Mouse (Mus musculus) ES-E14 (cell line): ENCODE results near the gene Ankrd39. TPM values are rescaled to one million over a fixed set of nuclear protein-coding genes. Genes with fewer than 3 reads are reported as not detected.

Experiments used
- DNase-seq: peaks from one replicate; pipeline ENCODE4 v3.0.0-alpha.2; 2013; ENCODE audit warnings: low read depth, low spot score
- H3K27ac ChIP-seq: 2 replicates; pipeline ENCODE4 v1.5.1; 2012; ENCODE audit warnings: low read depth, mild to moderate bottlenecking, low read length, moderate library complexity, mixed read lengths; ENCODE audit not compliant: poor library complexity, insufficient read depth, severe bottlenecking
- H3K36me3 ChIP-seq: 2 replicates; pipeline ENCODE4 v1.6.1; 2012; ENCODE audit warnings: mild to moderate bottlenecking, low read length, moderate library complexity, mixed read lengths; ENCODE audit not compliant: control insufficient read depth, poor library complexity, insufficient read depth, severe bottlenecking
- H3K4me1 ChIP-seq, 2 experiments: fragments of 150-350 bp in 1 of 2; sonication (generic) in 1 of 2; 2 replicates each; pipeline ENCODE4 v1.6.1; 2012; ENCODE audit warnings: low read length in 2 of 2, mild to moderate bottlenecking in 1 of 2, mixed read lengths in 1 of 2; ENCODE audit not compliant: control insufficient read depth in 2 of 2, insufficient read depth in 2 of 2, poor library complexity in 1 of 2
- H3K4me3 ChIP-seq, 2 experiments: fragments of 150-350 bp in 1 of 2; sonication (generic) in 1 of 2; 2 replicates each; pipeline ENCODE4 v1.5.1; 2012; ENCODE audit warnings: low read length in 2 of 2, low read depth in 1 of 2, mild to moderate bottlenecking in 1 of 2, mixed read lengths in 1 of 2; ENCODE audit not compliant: insufficient read depth in 1 of 2, poor library complexity in 1 of 2, severe bottlenecking in 1 of 2
- H3K9ac ChIP-seq: 2 replicates; pipeline ENCODE4 v1.6.1; 2012; ENCODE audit warnings: low read depth, mild to moderate bottlenecking, low read length, mixed read lengths; ENCODE audit not compliant: poor library complexity, insufficient read depth, severe bottlenecking
- H3K9me3 ChIP-seq: fragments of 150-350 bp; sonication (generic); 2 replicates; pipeline ENCODE4 v1.6.1; 2012; ENCODE audit warnings: low read depth, mild to moderate bottlenecking, low read length; ENCODE audit not compliant: control insufficient read depth, insufficient read depth
- CHD2 ChIP-seq: IDR thresholded peaks from 2 replicates; pipeline ENCODE4 v1.6.1; 2014; ENCODE audit warnings: mild to moderate bottlenecking, low read depth, low read length, inconsistent platforms
- HCFC1 ChIP-seq: IDR thresholded peaks from 2 replicates; pipeline ENCODE4 v1.6.1; 2012; ENCODE audit warnings: low read length, inconsistent platforms, borderline replicate concordance; ENCODE audit not compliant: insufficient read depth
- MAFK ChIP-seq: IDR thresholded peaks from 2 replicates; pipeline ENCODE4 v1.6.1; 2014; ENCODE audit warnings: mild to moderate bottlenecking, low read depth, low read length, inconsistent platforms; ENCODE audit not compliant: insufficient read depth
- ZC3H11A ChIP-seq: IDR thresholded peaks from 2 replicates; pipeline ENCODE4 v1.6.1; 2012; ENCODE audit warnings: low read depth, mild to moderate bottlenecking, inconsistent platforms, low read length, borderline replicate concordance
- ZNF384 ChIP-seq: IDR thresholded peaks from 2 replicates; pipeline ENCODE4 v1.6.1; 2012; ENCODE audit warnings: low read depth, low read length, inconsistent platforms
- in situ Hi-C, 2 experiments: fragments of 600-800 bp; cut with MboI; formaldehyde crosslinking; loops; one replicate each; pipeline ENCODE4 v1.15.1; 2025; ENCODE audit warnings: low sequenced_read_pairs in 2 of 2, inconsistent platforms in 1 of 2; ENCODE audit not compliant: unreplicated experiment in 2 of 2
- total RNA-seq: library from RNA; depleted of rRNA; stranded (reverse); fragments of 300-350 nt; gene quantifications from 2 replicates; pipeline ENCODE4 v1.2.3, GENCODE M21; 2012

Gene Ankrd39
- total RNA-seq, 1 experiment, result 11.3 TPM

- no peaks in the 10 kb centered on the region for H3K9me3 ChIP-seq
- in situ Hi-C loops, result no loop called here
- peak within 1 kb of the TSS; percentile 89 to 97 for H3K4me3 ChIP-seq
- H3K36me3 ChIP-seq, result no peaks in the 10 kb centered on the region; the same call in 1 of the 2 replicates
- H3K4me1 ChIP-seq, result peaks cover 3 to 16% of the 10 kb centered on the region in 2 experiments; a peak in 2 of 4 replicates
- TF ChIP-seq CHD2 (no peak), MAFK (no peak), HCFC1 (no peak)
- H3K27ac ChIP-seq, result no peak within 1 kb of the TSS
- DNase-seq, result peak; percentile 60
- peak within 1 kb of the TSS; percentile 49 for H3K9ac ChIP-seq
These were observed 11.1 kb upstream of the Ankrd39 start, which contains the start of gene Sema4c for GRCm38 (mm10) chr1:36558031-36558993. Sema4c (minus strand) TSS chr1:36558349.

DNA sequence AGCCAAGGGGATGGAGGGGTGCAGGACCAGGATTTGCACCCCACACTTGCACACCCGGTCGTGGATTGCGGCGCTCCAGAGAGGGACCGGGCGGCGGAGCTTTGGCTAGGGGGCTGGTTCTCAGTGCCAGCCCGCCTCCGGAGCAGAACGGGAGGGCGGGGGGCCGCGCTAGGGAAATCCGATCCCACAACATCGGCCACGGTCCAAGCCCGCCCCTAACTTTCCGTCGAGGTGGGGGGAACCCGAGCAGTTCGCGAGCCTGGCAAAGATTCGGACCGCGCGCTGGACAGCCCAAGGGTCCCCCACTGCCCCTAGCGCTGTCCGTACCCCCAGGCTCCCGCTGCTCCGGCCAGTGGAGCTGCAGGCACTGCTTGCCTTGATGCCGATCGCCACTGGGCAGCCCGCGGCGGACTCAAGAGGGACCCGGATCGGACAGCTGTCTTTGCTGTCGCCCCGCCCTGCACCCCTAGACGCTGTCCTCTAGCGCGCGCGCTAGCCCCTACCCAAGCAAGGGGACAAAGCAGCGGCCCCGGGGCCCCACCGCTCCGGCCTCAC, 10.3 kb upstream of the Ankrd39 start:
- Histone ChIP-seq H3K27ac (no peak overlapping the region), H3K9me3 (no peaks in the 10 kb centered on the region), H3K4me3 (peak overlapping the region; percentile 89 to 97), H3K4me1 (peaks cover 3 to 16% of the 10 kb centered on the region in 2 experiments; a peak in 2 of 4 replicates), H3K36me3 (no peaks in the 10 kb centered on the region; the same call in 1 of the 2 replicates), H3K9ac (peak overlapping the region; percentile 49)
- no peak for DNase-seq
- in situ Hi-C loops, result no loop called here
- TF ChIP-seq ZNF384 (no peak), CHD2 (no peak), ZC3H11A (no peak), MAFK (no peak), HCFC1 (no peak)

DNA sequence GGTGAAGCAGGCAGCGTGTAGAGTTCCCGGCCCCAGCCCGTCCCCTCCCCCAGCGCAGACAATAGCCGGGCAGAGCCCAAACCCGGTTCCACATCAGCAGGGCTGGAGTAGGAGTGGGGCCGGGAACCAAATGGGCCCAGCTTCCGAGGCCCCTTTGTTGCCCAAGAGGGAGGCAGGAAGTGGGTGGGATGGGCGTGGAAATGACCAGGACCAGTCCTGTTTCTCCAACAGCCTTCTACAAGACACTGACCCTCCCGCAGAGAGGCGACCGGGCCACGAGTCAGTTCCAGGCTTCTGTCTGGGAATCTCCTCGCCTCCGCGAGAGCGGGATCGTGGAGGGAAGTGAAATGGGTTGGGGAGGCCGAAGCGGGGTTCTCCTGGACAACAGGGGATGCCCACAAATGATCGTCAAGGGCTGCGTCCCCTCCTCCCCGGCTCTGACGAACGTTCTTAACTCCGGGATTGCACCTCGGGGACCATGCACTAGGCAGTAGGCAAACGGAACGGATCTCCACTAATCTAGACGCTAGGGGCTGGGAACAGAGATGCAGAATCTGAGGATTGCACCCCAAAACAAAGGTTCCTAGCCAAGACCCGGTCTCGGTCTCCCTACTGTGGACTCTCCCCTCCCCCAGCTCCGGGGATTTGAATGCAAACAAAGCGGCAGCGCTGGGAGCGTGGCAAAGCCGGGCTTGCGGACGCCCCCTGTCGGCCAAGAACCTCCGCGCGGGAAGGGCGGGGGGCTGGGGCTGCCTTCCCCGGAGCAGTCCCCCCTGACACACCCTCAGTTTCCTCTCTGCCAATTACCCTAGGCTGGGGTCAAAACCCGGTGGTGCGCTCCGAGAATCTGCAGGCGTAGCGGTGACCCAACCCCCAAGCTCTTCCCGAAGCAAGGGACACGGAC, 9.6 kb upstream of the Ankrd39 start:
- in situ Hi-C loops, result no loop called here
- Histone ChIP-seq H3K9me3 (no peaks in the 10 kb centered on the region), H3K27ac (peak overlapping the region; percentile 4; the same call in 1 of the 2 replicates), H3K9ac (peak overlapping the region; percentile 69), H3K4me1 (peaks cover 3 to 13% of the 10 kb centered on the region in 2 experiments; a peak in 2 of 4 replicates), H3K36me3 (peaks cover 4% of the 10 kb centered on the region; the same call in 1 of the 2 replicates), H3K4me3 (peak overlapping the region; percentile 89 to 97)
- TF ChIP-seq HCFC1 (0 out of 2 replicates have a peak, but pooled peaks have one; percentile 26), ZC3H11A (no peak), CHD2 (no peak), ZNF384 (no peak)
- DNase-seq, result peak; percentile 89

DNA sequence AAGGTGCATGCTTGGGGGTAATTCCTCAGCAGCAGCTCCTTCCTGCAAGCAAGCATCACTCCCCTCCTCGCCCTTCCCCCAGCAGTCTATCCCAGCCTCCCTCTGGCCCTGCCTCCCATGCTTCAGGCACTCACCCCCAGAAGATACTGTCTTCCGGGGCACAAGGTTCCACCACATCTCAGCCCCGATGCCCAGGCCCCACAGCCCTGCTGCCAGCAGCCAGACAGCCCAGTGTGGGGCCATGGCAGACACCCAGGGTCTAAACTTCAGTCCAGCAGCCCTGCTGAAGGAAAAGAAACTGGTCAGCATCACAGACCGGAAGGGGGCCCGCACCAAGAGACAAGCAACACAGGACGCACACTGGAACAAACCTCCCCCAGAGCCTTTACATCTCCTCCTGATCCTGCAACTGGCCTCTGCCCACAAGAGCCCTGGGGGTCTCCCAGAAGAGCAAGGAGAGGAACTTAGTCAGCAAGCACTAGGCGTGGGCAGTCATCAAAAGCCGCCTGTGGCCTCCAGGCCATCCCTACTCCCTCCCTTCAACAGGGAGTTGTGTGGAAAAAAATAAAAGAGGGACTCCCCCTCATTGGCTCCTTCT, 8.7 kb upstream of the Ankrd39 start:
- in situ Hi-C loops, result no loop called here
- DNase-seq, result no peak
- H3K9me3 ChIP-seq, result no peaks in the 10 kb centered on the region

More for the DNA sequence above, 8.7 kb upstream of the Ankrd39 start:
- H3K9ac ChIP-seq, result peak overlapping the region; percentile 69; the same call in 1 of the 2 replicates
- H3K4me1 ChIP-seq, result peaks cover 3 to 12% of the 10 kb centered on the region in 2 experiments; a peak in 2 of 4 replicates
- peaks cover 8% of the 10 kb centered on the region for H3K36me3 ChIP-seq
- TF ChIP-seq ZNF384 (no peak), HCFC1 (no peak), CHD2 (no peak), MAFK (no peak), ZC3H11A (no peak)
- no peak overlapping the region; the same call in 1 of the 2 replicates for H3K27ac ChIP-seq
- H3K4me3 ChIP-seq, result peak overlapping the region; percentile 89 to 97
